Mouse (Mus musculus): ENCODE data around the gene Lrrc4. TPM values are rescaled to one million over a fixed set of nuclear protein-coding genes. Genes with fewer than 3 reads are reported as not detected.

Gene Lrrc4
- polyA plus RNA-seq, 1 experiment from 2014 or later = 5.9 TPM

DNA sequence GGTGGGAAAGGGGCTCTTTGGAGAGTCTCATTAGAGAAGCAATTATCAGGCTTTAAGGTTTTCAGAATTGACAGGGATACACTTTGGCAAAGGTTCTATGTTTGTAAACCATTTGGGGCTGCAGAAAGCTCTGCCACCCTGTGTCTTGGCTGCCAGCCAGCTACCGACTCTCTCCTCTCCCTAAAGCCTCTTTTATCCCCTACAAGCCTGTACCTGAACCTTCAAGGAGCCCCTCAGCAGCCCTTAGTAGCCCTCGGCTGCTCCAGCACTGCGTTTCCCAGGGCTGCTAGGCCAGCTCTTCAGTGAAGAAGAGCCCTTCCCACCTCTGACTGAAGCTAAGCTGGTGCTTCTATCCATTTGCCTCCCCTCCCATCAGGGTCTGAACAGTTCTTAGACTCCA is 21.6 kb upstream of the Lrrc4 start:
- Histone ChIP-seq H3K36me3 (no peaks in the 10 kb centered on the region), H3K9me3 (no peaks in the 10 kb centered on the region), H3K4me2 (no peak overlapping the region), H3K27ac (replicated peaks) (peak overlapping the region; percentile 67), H3K4me1 (replicated peaks) (peaks cover 84% of the 10 kb centered on the region), H3K4me3 (no peak overlapping the region), H3K9ac (peak overlapping the region; percentile 41; the same call in 1 of the 2 replicates), H3K27me3 (no peaks in the 10 kb centered on the region)
- no peak for ATAC-seq (ENCODE audit: low read depth)
- 19% methylated on average over 3 of the region's 3 CpGs for WGBS

DNA sequence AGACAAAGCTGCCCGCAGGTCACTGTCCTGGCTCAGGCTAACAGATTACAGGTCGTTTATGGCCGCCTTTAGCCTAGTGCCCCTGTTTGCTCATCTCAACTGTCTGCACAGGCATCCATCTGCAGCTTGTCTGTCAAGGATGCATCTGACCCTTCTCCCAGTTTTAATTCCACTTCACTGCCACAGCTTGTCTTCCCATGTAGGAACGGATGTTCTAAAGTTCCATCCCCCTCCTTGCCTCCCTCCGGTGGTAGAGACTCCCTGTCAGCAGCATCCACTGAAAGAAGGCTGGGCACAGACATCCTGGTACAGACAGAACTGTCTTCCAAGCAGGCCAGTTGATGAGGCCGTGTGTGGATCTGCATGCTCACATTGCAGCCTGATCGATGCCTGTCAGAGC is 20.8 kb upstream of the Lrrc4 start:
- Histone ChIP-seq H3K9me3 (no peaks in the 10 kb centered on the region), H3K4me1 (replicated peaks) (peaks cover 87% of the 10 kb centered on the region), H3K36me3 (no peaks in the 10 kb centered on the region), H3K27me3 (no peaks in the 10 kb centered on the region), H3K4me3 (no peak overlapping the region), H3K4me2 (no peak overlapping the region), H3K27ac (replicated peaks) (0 out of 2 replicates have a peak overlapping the region, but pooled peaks have one; percentile 24), H3K9ac (no peak overlapping the region)
- ATAC-seq (ENCODE audit: low read depth) = no peak
- 55% methylated on average over 7 of the region's 7 CpGs for WGBS

DNA sequence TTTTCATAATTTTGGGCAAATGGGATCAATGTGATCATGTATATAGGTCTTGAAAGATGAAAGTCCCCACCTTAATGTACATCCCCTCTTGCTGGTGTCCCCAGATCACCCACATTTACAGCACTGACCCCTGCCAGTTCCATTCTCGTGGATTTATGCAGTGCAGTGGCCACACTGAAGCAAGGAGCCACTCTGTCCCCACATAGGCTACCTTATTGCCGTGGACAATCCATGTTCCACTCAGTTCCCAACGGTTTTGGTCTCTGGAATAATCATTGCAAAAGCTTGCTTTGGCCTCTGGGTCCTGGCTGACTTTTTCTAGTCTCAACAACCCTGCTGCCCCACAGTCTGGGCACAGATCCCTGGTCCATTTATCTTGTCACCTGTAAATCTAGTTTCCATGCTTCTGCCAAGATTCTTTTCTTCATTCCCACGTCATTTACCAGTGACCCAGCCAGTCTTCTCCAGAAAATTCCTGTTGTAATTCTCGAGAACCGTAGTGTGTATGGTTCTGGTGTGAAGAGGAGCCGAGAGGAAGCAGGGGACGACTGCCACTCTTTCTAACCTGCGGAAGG is 18.9 kb upstream of the Lrrc4 start:
- Histone ChIP-seq H3K4me2 (no peak overlapping the region), H3K4me1 (replicated peaks) (peaks cover 80% of the 10 kb centered on the region), H3K9me3 (no peaks in the 10 kb centered on the region), H3K27ac (replicated peaks) (no peak overlapping the region), H3K27me3 (no peaks in the 10 kb centered on the region), H3K9ac (no peak overlapping the region), H3K36me3 (no peaks in the 10 kb centered on the region), H3K4me3 (no peak overlapping the region)
- 71% methylated on average over 9 of the region's 9 CpGs for WGBS
- no peak for ATAC-seq (ENCODE audit: low read depth)

DNA sequence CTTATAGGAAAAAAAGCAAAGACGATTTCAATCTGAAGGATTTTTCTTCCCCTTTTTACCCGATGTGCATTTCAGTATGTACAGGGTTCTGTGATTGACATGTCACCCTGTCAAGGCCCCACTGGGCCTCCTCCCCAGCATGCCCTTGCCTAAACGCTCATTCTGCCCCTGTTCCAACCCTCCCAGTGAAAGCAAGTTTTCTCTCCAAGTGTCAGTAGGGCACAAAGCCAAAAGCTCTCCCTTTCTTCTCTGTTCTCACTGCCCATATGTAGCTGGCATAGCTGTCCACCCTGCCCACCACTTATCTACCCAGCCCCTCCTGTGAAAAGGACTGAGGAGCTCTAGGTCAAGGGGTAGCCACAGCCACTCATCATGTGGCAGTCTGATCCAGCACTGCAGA is 17.8 kb upstream of the Lrrc4 start:
- WGBS = 51% methylated on average over 3 of the region's 3 CpGs
- no peak for ATAC-seq (ENCODE audit: low read depth)
- H3K4me3 ChIP-seq = no peak overlapping the region
- no peaks in the 10 kb centered on the region for H3K36me3 ChIP-seq
- H3K4me1 ChIP-seq (replicated peaks) = peaks cover 79% of the 10 kb centered on the region
- H3K27me3 ChIP-seq = no peaks in the 10 kb centered on the region
- peak overlapping the region; percentile 52 for H3K27ac ChIP-seq (replicated peaks)
- no peaks in the 10 kb centered on the region for H3K9me3 ChIP-seq
- no peak overlapping the region for H3K9ac ChIP-seq
- no peak overlapping the region for H3K4me2 ChIP-seq

DNA sequence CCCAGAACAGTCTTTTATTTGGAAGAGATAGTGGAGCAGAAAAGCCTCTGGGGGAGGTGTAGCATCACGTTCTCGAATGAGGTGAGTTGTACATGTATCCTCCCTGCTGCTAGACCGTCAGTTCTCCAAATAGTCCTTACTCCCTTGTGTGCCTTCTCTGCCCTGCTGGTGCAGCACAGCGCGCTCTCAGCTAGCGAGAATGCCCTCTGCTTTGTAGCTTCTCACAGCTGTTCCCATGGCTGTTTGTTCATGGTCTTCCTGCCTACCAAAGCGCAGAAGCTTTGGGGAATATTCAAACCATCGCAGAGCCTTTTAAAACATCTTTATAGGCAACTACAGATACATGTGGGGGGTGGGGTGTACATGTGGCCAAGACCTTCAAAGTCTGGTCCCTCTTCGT is 17.3 kb upstream of the Lrrc4 start:
- peak overlapping the region; percentile 52 for H3K27ac ChIP-seq (replicated peaks)
- 48% methylated on average over 9 of the region's 9 CpGs for WGBS

DNA sequence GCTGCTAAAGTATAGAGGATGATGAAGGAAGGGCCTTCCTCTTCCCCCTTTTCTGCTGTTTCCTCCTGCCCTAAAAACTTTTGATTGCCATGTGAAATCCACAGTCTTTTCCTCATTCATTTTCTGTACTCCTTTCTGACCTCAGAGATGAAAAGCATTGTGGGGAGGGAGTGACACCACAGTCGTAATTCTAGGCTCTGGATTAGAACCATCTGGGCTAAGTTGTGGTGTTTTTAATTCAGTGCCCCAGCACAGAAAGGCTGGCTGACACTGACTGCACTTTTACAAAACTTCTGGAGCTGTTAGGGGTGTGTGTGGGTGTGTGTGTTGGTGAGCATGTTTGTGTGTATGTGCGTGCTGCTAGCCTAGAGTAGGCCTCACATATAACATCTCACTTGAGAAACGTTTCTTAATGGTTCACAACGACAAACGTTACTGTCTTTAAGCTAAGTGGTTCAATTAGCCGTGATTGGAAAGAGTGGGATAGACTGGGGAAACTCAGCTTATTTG is 16.8 kb upstream of the Lrrc4 start:
- H3K4me2 ChIP-seq = no peak overlapping the region
- ATAC-seq (ENCODE audit: low read depth) = no peak
- no peak overlapping the region for H3K4me3 ChIP-seq
- H3K27ac ChIP-seq (replicated peaks) = peak overlapping the region; percentile 52; the same call in 1 of the 2 replicates
- no peaks in the 10 kb centered on the region for H3K36me3 ChIP-seq
- H3K9me3 ChIP-seq = no peaks in the 10 kb centered on the region
- 50% methylated on average over 6 of the region's 6 CpGs for WGBS
- peaks cover 70% of the 10 kb centered on the region for H3K4me1 ChIP-seq (replicated peaks)
- no peaks in the 10 kb centered on the region for H3K27me3 ChIP-seq
- H3K9ac ChIP-seq = 0 out of 2 replicates have a peak overlapping the region, but pooled peaks have one; percentile 4

More for the DNA sequence above, 17.3 kb upstream of the Lrrc4 start:
- no peaks in the 10 kb centered on the region for H3K9me3 ChIP-seq
- no peaks in the 10 kb centered on the region for H3K27me3 ChIP-seq
- no peaks in the 10 kb centered on the region for H3K36me3 ChIP-seq
- H3K9ac ChIP-seq = no peak overlapping the region
- H3K4me3 ChIP-seq = no peak overlapping the region
- H3K4me1 ChIP-seq (replicated peaks) = peaks cover 75% of the 10 kb centered on the region
- ATAC-seq (ENCODE audit: low read depth) = no peak
- H3K4me2 ChIP-seq = no peak overlapping the region

DNA sequence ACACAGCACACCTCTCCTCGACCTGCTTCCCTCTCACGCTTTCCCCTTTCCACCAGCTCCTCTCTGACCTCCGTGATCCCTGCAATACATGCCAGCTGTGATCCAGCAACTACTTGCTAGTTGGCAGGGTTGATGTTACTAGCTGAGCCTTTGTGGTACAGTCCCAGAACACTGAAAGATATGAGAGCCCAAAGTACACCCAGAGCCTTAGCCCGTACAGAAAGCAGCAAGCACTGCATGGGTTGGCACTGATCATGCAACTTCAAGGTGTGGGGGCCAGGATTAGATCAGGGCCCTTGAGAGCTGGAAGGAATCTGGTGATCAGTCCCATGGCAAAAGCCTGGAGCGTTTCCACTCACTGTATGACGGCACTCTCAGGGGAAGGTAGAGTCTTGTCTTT is 16.1 kb upstream of the Lrrc4 start:
- Histone ChIP-seq H3K4me2 (no peak overlapping the region), H3K4me3 (no peak overlapping the region), H3K4me1 (replicated peaks) (peaks cover 70% of the 10 kb centered on the region), H3K27me3 (no peaks in the 10 kb centered on the region), H3K27ac (replicated peaks) (no peak overlapping the region), H3K9me3 (no peaks in the 10 kb centered on the region), H3K36me3 (no peaks in the 10 kb centered on the region), H3K9ac (no peak overlapping the region)
- WGBS = 67% methylated on average over 6 of the region's 6 CpGs
- ATAC-seq (ENCODE audit: low read depth) = no peak

DNA sequence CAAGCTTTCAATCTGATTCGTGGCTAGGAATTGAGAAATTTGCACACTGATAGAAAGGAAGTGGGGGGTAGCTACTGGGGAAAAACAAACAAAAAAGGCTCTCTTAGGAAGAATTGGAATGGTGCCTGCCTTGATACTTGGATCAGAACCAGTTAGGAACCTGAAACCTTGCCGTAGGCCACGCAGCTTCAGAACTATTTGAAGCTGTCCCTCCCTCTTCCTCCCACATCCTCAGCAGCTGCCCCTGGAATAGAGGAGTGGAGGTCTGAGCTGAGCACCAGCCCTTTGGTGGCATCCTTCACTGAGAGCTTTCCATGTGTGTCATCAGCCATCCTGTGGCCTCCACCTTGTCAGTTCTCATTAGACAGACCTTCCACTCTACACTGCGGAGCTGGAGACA is 14.1 kb upstream of the Lrrc4 start:
- H3K27me3 ChIP-seq = no peaks in the 10 kb centered on the region
- H3K4me3 ChIP-seq = no peak overlapping the region
- H3K9me3 ChIP-seq = no peaks in the 10 kb centered on the region
- H3K36me3 ChIP-seq = no peaks in the 10 kb centered on the region
- no peak overlapping the region for H3K4me2 ChIP-seq
- H3K9ac ChIP-seq = no peak overlapping the region
- H3K4me1 ChIP-seq (replicated peaks) = peaks cover 72% of the 10 kb centered on the region
- WGBS = 64% methylated on average over 4 of the region's 4 CpGs
- ATAC-seq (ENCODE audit: low read depth) = no peak
- H3K27ac ChIP-seq (replicated peaks) = no peak overlapping the region

DNA sequence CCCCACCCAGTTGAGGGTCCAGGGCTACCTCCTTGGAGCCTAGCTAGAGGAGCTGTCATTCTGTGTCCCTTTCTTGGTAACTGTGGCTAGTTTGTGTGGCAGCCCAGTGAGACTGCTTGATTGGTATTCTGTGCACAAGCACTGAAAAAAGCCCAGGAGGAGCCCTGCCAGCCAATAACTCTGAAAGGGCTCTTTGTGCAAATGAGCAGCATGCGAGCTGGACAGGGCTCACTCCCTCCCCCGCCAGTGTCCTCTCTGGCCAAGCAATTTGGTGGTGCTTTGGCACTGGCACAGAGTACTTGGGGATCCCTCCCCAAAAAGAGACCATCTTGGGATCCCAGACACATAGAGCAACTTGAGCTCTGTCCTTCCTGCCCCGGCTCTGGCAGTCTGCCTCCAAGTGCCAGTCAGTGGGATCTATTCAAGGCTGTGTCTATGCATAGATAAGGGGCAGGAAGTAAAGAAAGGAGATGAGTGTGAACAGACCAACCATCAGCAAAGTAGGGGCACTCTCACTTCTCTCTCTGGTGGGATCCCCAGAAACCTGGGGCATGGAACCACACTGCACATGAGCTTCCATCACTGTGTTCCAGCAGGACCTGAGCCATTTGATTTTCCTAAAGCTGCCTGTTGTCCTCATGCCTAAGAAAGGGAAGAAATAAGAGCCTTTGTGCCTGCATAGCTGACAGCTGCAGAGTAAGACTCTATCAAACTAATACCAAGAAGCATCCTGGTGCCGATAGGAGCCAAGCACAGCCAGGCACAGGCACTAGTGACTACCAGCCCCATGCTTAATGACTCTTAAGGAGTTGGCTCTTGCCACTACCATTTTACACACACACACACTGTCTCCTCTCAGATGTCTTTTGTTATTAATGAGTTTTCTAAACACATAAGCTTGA is 11.1 kb upstream of the Lrrc4 start:
- WGBS = 30% methylated on average over 4 of the region's 4 CpGs
- Histone ChIP-seq H3K9ac (no peak overlapping the region), H3K27me3 (no peaks in the 10 kb centered on the region), H3K4me1 (replicated peaks) (peaks cover 52% of the 10 kb centered on the region), H3K36me3 (no peaks in the 10 kb centered on the region), H3K4me3 (no peak overlapping the region), H3K27ac (replicated peaks) (peak overlapping the region; percentile 83), H3K9me3 (no peaks in the 10 kb centered on the region), H3K4me2 (no peak overlapping the region)
- ATAC-seq (ENCODE audit: low read depth) = peak; percentile 85

DNA sequence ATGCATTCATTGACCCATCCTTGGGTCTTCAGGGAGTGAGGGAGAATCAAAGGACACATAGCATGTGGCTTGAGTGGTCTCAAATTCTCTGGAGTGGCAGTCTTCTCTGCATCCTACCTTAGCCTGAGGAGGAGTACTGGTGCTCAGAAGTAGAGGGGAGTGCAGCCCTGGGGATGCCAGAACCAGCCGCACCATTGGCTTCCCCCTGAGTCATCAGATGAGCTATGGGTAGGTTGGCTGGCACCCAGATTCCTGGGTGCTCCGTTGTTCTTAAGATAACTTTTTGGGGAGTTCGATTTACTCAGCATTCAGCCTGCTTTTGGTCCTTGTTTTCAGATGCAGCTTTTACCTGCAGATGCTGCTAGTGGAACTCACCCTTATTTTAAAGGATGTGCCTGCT is 10.0 kb upstream of the Lrrc4 start:
- Histone ChIP-seq H3K4me1 (replicated peaks) (peaks cover 50% of the 10 kb centered on the region), H3K27me3 (no peaks in the 10 kb centered on the region), H3K9me3 (no peaks in the 10 kb centered on the region), H3K27ac (replicated peaks) (peak overlapping the region; percentile 83), H3K4me3 (no peak overlapping the region), H3K36me3 (no peaks in the 10 kb centered on the region), H3K4me2 (no peak overlapping the region), H3K9ac (no peak overlapping the region)
- WGBS = 69% methylated on average over 3 of the region's 3 CpGs
- no peak for ATAC-seq (ENCODE audit: low read depth)

DNA sequence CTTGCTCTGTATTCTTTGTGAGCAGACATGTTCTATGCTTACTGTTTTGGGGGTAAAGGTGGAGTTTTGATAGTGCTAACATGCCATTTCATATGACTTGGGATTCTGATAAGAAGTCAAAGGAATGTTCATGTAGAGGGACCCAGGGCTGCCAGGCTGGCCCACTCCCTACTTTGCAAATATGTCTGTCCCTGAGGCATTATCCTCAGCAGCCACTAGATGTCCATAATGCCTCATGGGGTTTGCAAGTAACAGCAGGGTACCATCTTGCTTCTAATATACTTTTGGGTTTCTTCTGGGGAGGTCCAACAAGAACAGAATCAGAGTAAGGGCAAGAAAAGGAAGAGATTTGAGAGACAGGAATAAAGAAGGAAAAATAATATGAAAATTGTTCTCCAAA is 5.1 kb upstream of the Lrrc4 start:
- Histone ChIP-seq H3K4me1 (replicated peaks) (peaks cover 32% of the 10 kb centered on the region), H3K27me3 (no peaks in the 10 kb centered on the region), H3K9me3 (no peaks in the 10 kb centered on the region), H3K36me3 (no peaks in the 10 kb centered on the region), H3K4me2 (no peak overlapping the region), H3K4me3 (no peak overlapping the region), H3K9ac (no peak overlapping the region), H3K27ac (replicated peaks) (no peak overlapping the region)
- ATAC-seq (ENCODE audit: low read depth) = no peak

DNA sequence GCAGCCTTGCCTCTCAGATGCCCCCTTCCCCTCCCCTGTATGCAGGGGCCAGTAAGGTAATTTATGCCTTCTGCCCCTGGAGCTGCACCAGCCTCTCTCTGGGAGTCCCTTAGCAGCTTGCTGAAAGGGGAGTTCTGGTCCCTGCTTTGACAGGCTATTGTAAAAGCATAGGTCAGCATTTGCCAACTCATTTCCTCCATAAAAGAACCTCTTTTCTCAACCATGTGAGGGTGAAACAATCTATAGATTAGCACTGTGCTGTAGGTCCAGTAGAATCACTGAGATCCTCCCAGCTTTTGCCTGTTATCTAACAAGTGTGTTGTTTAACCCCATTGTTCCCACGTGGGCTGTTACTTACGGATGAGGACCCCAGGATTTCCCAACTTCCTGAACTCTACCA is 2.5 kb upstream of the Lrrc4 start:
- peak overlapping the region; percentile 99 for H3K9ac ChIP-seq
- peak; percentile 8; the same call in 1 of the 2 replicates for ATAC-seq (ENCODE audit: low read depth)
- H3K9me3 ChIP-seq = no peaks in the 10 kb centered on the region
- WGBS = 18% methylated on average over 2 of the region's 2 CpGs
- H3K36me3 ChIP-seq = peaks cover 11% of the 10 kb centered on the region; the same call in 1 of the 2 replicates
- peaks cover 3% of the 10 kb centered on the region; the same call in 1 of the 2 replicates for H3K27me3 ChIP-seq
- H3K27ac ChIP-seq (replicated peaks) = peak overlapping the region; percentile 97
- peak overlapping the region; percentile 88 for H3K4me3 ChIP-seq
- peaks cover 39% of the 10 kb centered on the region for H3K4me1 ChIP-seq (replicated peaks)
- H3K4me2 ChIP-seq = peak overlapping the region; percentile 97
